Mouse (Mus musculus) embryo, embryonic 11.5 days (tissue): ENCODE data around the gene Ep400.
A peak's percentile ranks its signal among the peaks of the same experiment; 100 is the strongest.

ENCODE experiments used
- DNase-seq: peaks from one replicate; pipeline ENCODE4 v3.0.0-alpha.2; 2012; ENCODE audit warnings: low read depth, low spot score

Ep400 gene

GRCm38 (mm10) chr5:110665486-110666121 is 104.9 kb downstream of the Ep400 start:
- DNase-seq = no peak

- DNase-seq = no peak
These were observed 105.7 kb downstream of the Ep400 start for GRCm38 (mm10) chr5:110664750-110665269.

DNA sequence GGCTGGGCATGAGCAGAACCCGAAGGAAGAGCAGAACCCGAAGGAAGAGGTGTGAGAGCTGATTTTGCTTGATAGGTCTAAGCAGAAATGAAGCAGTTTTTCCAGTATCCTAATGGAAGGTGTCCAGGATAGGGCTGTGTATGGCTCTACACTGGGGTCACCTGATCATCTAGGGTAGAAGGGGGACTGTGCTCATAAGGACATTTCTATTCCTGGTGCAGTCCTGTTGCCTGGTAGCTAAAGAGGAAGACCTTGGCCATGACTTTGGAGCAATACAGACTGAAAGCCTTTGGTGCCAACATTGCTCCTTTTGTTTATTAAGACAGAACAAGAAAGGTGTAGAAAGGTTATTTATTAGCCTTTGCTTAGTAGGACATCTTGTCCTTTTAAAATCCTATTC is 106.5 kb downstream of the Ep400 start:
- no peak for DNase-seq

- no peak for DNase-seq
These were observed 110.8 kb downstream of the Ep400 start for GRCm38 (mm10) chr5:110659682-110660081.

DNA sequence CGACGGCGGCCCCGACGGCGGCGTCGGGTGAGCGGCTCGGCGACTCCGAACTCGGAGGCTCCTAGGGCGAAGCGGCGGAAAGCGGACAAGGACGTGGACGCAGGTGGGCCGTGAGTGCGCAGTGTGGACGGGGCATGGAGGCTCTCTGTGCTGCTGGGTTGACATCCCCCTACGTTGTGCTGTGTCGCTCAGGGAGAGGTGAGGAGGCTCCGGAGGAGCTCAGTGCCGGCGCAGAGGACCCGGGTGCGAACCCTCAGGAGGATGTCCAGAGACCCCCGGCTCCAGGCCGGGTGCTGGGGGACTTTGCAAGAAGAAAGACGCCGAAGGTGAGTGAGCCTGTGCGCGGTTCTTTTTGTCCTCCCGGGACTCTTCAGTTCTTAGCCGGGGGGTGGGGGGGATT is 116.8 kb downstream of the Ep400 start:
- no peak for DNase-seq

- DNase-seq = peak; percentile 94
These were observed 117.5 kb downstream of the Ep400 start, which contains the start of the genes Noc4l and Ddx51 for GRCm38 (mm10) chr5:110652719-110653648. Gene Noc4l (minus strand): TSS chr5:110653417. Gene Ddx51 (plus strand): TSS chr5:110653451.

- DNase-seq = no peak
These were observed 124.1 kb downstream of the Ep400 start for GRCm38 (mm10) chr5:110646377-110646776.

DNA sequence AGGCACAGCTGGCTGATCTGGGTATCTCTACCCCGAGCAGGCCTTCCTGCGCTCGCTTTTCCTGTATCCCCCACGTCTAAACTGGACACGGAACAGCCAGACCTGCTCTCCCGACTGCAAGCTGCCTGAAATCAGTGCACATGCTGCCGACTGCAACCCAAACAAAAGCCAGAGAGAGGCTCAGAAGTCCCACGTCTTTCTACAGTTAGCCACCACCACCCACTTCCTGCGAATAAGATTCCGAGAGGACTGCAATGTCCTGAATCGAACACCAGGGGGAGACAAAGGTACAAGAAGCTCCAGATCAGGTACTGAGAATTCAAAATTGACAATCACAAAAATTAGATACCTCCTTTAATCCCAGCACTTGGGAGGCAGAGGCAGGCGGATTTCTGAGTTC is 131.1 kb downstream of the Ep400 start:
- DNase-seq = peak; percentile 64

DNA sequence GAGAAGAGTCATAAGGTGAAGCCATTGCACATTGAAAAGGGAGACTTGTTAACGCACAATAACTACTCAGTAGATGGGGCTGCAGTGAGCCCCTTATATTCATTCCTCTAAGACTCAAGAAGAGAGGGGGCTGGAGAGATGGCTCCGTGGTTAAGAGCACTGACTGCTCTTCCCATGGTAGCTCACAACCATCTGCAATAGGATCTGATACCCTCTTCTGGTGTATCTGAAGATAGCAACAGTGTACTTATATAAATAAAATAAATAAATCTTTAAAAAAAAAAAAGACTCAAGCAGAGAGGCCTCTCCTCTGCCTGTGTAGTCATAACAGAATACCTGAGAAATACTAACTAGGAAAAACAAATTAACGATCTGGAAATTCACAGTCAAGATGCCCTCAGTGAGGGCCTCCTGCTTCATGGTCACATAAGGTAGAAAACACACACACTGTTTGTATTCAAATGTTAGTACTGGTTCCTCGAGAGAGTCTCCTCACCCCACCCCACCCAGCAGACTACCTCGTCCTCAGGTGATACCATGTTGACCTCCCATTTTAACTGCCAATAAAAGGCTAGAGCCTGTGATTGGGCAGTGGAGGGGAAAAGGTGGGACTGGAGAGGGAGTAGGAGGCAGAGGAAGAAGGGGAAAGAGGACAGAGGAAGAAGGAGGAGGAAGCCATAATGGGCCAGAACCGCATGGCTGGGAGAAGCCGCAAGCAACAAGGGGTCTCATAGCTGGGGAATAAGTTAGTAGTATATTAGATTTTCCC is 132.0 kb downstream of the Ep400 start:
- DNase-seq = no peak

- DNase-seq = no peak
These were observed 134.4 kb downstream of the Ep400 start for GRCm38 (mm10) chr5:110635951-110636707.

DNA sequence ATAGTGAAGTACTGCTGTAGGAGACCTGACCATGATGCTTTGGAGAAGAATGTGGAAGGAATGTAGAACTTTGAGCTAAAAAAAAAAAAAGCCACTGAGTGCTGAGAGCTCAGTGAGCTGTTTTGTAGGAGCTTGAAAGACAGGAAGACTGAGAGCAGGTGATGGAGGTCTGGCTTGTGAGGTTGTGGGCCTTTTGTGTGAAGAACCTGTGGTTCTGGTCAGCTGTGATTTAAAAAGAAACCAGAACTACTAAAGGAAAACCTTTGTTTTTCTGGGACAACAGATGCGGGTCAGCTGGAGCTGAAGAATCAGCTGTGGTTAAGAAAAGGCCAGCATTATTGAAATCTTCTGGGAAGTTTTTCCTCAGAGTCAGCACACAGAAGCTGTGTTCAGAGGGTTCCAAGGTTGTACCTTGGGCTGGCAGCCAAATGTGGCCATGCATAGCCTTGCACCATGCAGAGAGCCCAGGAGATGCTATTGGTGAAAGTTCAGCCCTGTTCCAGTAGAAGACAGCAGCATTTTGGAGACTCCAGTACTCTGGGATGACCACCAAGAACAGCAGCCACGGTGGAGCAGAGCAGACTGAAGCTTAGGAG is 140.9 kb downstream of the Ep400 start:
- DNase-seq = no peak

- no peak for DNase-seq
These were observed 142.4 kb downstream of the Ep400 start for GRCm38 (mm10) chr5:110628156-110628555.

GRCm38 (mm10) chr5:110627351-110627750 is 143.2 kb downstream of the Ep400 start:
- DNase-seq = no peak

GRCm38 (mm10) chr5:110624319-110624718 is 146.2 kb downstream of the Ep400 start:
- DNase-seq = no peak

DNA sequence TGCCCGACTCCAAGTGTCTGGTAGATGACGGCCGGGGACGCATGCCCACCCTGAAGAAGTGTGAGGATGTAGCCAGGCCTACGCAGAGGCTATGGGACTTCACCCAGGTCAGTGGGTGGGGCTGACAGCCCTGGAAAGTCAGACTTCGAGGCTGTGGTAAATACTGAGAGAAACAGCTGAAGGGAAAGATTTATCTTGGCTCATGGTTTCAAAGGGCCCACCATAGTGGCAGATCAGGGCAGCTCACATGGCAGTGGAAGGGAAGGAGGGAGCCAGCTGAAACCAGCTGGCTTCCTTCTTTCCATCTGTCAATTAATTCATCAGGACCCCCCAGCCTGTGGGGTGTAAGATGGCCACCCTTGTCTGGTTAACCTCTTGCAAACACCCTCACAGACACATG is 151.3 kb downstream of the Ep400 start:
- no peak for DNase-seq
